In the genomic region with DNA sequence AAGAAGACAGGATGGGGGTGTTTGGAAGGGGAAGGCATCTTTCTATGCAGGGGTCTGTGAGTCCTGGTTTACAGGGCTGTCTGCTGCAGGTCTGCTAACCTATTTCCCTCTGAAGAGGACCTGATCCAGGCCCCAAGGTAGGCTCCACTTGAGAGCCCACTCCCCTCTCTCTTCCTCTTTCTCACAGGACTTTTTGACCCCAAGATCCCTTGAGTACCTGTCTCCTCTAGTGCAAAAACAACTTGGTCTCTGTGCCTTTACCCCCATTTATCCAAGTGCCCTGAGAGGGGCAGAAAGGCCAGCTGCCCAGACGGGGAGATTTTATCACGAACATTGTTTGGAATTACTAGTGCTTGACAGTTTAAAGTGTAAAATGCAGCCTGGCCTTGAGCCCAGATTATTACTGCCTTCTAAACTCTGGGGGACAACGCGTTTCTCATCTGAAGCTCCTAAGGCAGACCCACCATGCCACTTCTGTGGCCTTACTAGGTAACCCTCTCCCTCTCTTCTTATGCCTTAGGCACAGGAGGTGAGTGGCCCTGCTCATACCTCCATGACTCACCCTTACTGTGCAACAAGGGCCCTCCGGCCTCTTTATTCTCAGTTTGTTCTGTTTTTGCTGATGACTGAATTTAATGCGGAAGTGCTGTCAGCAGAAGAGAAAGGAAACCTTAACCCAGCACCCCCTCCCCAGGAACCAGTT, we compare ENCODE assay signal across 7 mouse cellular contexts.
DNase-seq lines count a peak whose midpoint lies in the region; ATAC-seq and TF ChIP-seq lines count a peak whose summit lies in the region.

No protein-coding gene starts in this region.

- no peak for TF ChIP-seq CTCF in hindbrain, postnatal 0 days (IDR thresholded peaks at IDR 0.05; ENCODE audit: low read depth)
- no peak for TF ChIP-seq CTCF in liver, embryonic 14.5 days (IDR thresholded peaks at IDR 0.05; ENCODE audit: low read depth)

- ATAC-seq in hindbrain, postnatal 0 days, result no peak
- ATAC-seq in liver, embryonic 14.5 days (ENCODE audit: insufficient read depth), result no peak
- ATAC-seq in neural tube, embryonic 13.5 days (ENCODE audit: low read depth), result no peak

- H3K36me3 ChIP-seq in hindbrain, postnatal 0 days (ENCODE audit: insufficient read depth, low read length), result no peaks in the 10 kb centered on the region
- H3K36me3 ChIP-seq in liver, embryonic 14.5 days (replicated peaks; ENCODE audit: control insufficient read depth, insufficient read depth, low read depth), result no peaks in the 10 kb centered on the region
- H3K36me3 ChIP-seq in neural tube, embryonic 13.5 days, result no peaks in the 10 kb centered on the region

- 56% methylated on average over 6 of the region's 6 CpGs for WGBS in hindbrain, postnatal 0 days
- WGBS in liver, embryonic 14.5 days (ENCODE audit: insufficient replicate concordance), result 35% methylated on average over 6 of the region's 6 CpGs
- 76% methylated on average over 6 of the region's 6 CpGs for WGBS in neural tube, embryonic 13.5 days

- H3K27me3 ChIP-seq in hindbrain, postnatal 0 days (ENCODE audit: insufficient read depth, low read length), result no peaks in the 10 kb centered on the region
- H3K27me3 ChIP-seq in liver, embryonic 14.5 days (ENCODE audit: control insufficient read depth, insufficient read depth, low read length), result no peaks in the 10 kb centered on the region
- no peaks in the 10 kb centered on the region for H3K27me3 ChIP-seq in neural tube, embryonic 13.5 days

- peaks cover 51% of the 10 kb centered on the region for H3K4me1 ChIP-seq in brown adipose tissue, adult 24 weeks (ENCODE audit: control insufficient read depth, insufficient read depth, insufficient read length, low read length)
- peaks cover 31% of the 10 kb centered on the region for H3K4me1 ChIP-seq in hindbrain, postnatal 0 days (ENCODE audit: insufficient read depth, low read length)
- H3K4me1 ChIP-seq in liver, embryonic 14.5 days (replicated peaks; ENCODE audit: control insufficient read depth in 2 of 2, insufficient read depth in 2 of 2, low read length in 1 of 2), result peaks cover 31 to 73% of the 10 kb centered on the region in 2 experiments
- H3K4me1 ChIP-seq in neural tube, embryonic 13.5 days (replicated peaks), result peaks cover 62% of the 10 kb centered on the region

- no peaks in the 10 kb centered on the region for H3K9me3 ChIP-seq in hindbrain, postnatal 0 days (ENCODE audit: low read length)
- H3K9me3 ChIP-seq in liver, embryonic 14.5 days (ENCODE audit: control insufficient read depth, low read length), result no peaks in the 10 kb centered on the region
- H3K9me3 ChIP-seq in neural tube, embryonic 13.5 days, result no peaks in the 10 kb centered on the region

- no peak for TF ChIP-seq EP300 in liver, embryonic 14.5 days (IDR thresholded peaks at IDR 0.05; ENCODE audit: low read depth)

- peak overlapping the region; percentile 90 for H3K27ac ChIP-seq in brown adipose tissue, adult 24 weeks (replicated peaks; ENCODE audit: low read depth, low read length)
- H3K27ac ChIP-seq in hindbrain, postnatal 0 days, result peak overlapping the region; percentile 93
- H3K27ac ChIP-seq in liver, embryonic 14.5 days, result peak overlapping the region; percentile 79
- peak overlapping the region; percentile 97 for H3K27ac ChIP-seq in neural tube, embryonic 13.5 days (replicated peaks)

- no peak overlapping the region for H3K4me3 ChIP-seq in brown adipose tissue, adult 24 weeks (ENCODE audit: insufficient read depth, low read depth, low read length)
- H3K4me3 ChIP-seq in hindbrain, postnatal 0 days (ENCODE audit: low read length), result no peak overlapping the region
- no peak overlapping the region for H3K4me3 ChIP-seq in liver, embryonic 14.5 days (ENCODE audit: insufficient read depth in 1 of 2, low read depth in 2 of 2, low read length in 2 of 2)
- no peak overlapping the region for H3K4me3 ChIP-seq in neural tube, embryonic 13.5 days

- no peak overlapping the region for H3K9ac ChIP-seq in hindbrain, postnatal 0 days (replicated peaks; ENCODE audit: low read length)
- no peak overlapping the region for H3K9ac ChIP-seq in liver, embryonic 14.5 days (replicated peaks)
- H3K9ac ChIP-seq in neural tube, embryonic 13.5 days, result no peak overlapping the region

- DNase-seq in CD4-positive, CD25-positive, alpha-beta regulatory T cell, adult 2 months (ENCODE audit: low read depth, low spot score), result peak; percentile 57
- no peak for DNase-seq in hindbrain, postnatal 0 days (ENCODE audit: low spot score)
- no peak for DNase-seq in liver, embryonic 14.5 days (ENCODE audit: low read depth in 3 of 3, low spot score in 3 of 3)
- DNase-seq in thymus, postnatal 10 days (ENCODE audit: low spot score in 2 of 2), result no peak
- DNase-seq in cerebellum, adult 9-11 months, result no peak

- no peak overlapping the region for H3K4me2 ChIP-seq in hindbrain, postnatal 0 days (ENCODE audit: low read depth, low read length)
- H3K4me2 ChIP-seq in liver, embryonic 14.5 days (ENCODE audit: low read depth), result no peak overlapping the region
- no peak overlapping the region for H3K4me2 ChIP-seq in neural tube, embryonic 13.5 days
